Mouse (Mus musculus) liver, embryonic 16.5 days (tissue): Measurements from ENCODE around the gene Gnao1. TPM values are rescaled to one million over a fixed set of nuclear protein-coding genes. Genes with fewer than 3 reads are reported as not detected.

Experiments
- ATAC-seq: fragments of 200-750 bp; cut with Nextera tagmentation; 2 replicates; pipeline ENCODE4 v1.8.0; 2017; ENCODE audit warnings: low read depth, mild to moderate bottlenecking, moderate number of reproducible peaks, moderate library complexity
- H3K27ac ChIP-seq: fragments of 300-500 bp; sonication (generic); 2 replicates; pipeline ENCODE4 v1.5.1; 2014; ENCODE audit warnings: mild to moderate bottlenecking, low read length
- H3K27me3 ChIP-seq: fragments of 300-500 bp; sonication (generic); 2 replicates; pipeline ENCODE4 v1.6.1; 2014; ENCODE audit warnings: low read depth, low read length, mixed read lengths; ENCODE audit not compliant: control insufficient read depth, insufficient read depth
- H3K36me3 ChIP-seq: fragments of 300-500 bp; sonication (generic); 2 replicates; pipeline ENCODE4 v1.6.1; 2014; ENCODE audit warnings: mild to moderate bottlenecking; ENCODE audit not compliant: control insufficient read depth, insufficient read depth
- H3K4me1 ChIP-seq: fragments of 300-500 bp; sonication (generic); 2 replicates; pipeline ENCODE4 v1.6.1; 2014; ENCODE audit warnings: low read depth, low read length, mixed read lengths; ENCODE audit not compliant: control insufficient read depth
- H3K4me2 ChIP-seq: fragments of 300-500 bp; sonication (generic); 2 replicates; pipeline ENCODE4 v1.6.1; 2014; ENCODE audit warnings: low read depth, low read length, mixed read lengths
- H3K4me3 ChIP-seq: fragments of 300-500 bp; sonication (generic); 2 replicates; pipeline ENCODE4 v1.5.1; 2014; ENCODE audit warnings: low read depth, mild to moderate bottlenecking, low read length
- H3K9ac ChIP-seq: fragments of 300-500 bp; sonication (generic); 2 replicates; pipeline ENCODE4 v1.6.1; 2014; ENCODE audit warnings: low read depth, low read length
- H3K9me3 ChIP-seq: fragments of 300-500 bp; sonication (generic); replicated peaks from 2 replicates; pipeline ENCODE4 v1.6.1; 2016; ENCODE audit warnings: low read length; ENCODE audit not compliant: control insufficient read depth
- WGBS: fragments of 180-500 bp; shearing (Covaris S2); extraction: QIAGEN DNeasy Blood & Tissue Kit; methylation state at CpG from one replicate; pipeline ENCODE4 v1.1.7; 2014; ENCODE audit not compliant: insufficient replicate concordance; 5-methylcytosine and 5-hydroxymethylcytosine counted together
- polyA plus RNA-seq: library from polyadenylated mRNA; unstranded; fragments of >200 nt; fragmentation: Nextera tagmentation; extraction: Ambion mirVana; gene quantifications from 2 replicates; pipeline ENCODE4 v1.2.1, GENCODE M21; 2015

Gene Gnao1
- polyA plus RNA-seq, 1 experiment from 2014 or later, result 0.33 TPM

GRCm38 (mm10) chr8:93881381-93881780 lies 71.6 kb downstream of the Gnao1 start:
- Histone ChIP-seq H3K27ac (no peak overlapping the region), H3K9ac (no peak overlapping the region), H3K4me2 (no peak overlapping the region), H3K9me3 (no peaks in the 10 kb centered on the region), H3K4me1 (no peaks in the 10 kb centered on the region), H3K4me3 (no peak overlapping the region), H3K27me3 (no peaks in the 10 kb centered on the region), H3K36me3 (no peaks in the 10 kb centered on the region)
- WGBS, result 70% methylated on average over 6 of the region's 6 CpGs
- ATAC-seq, result no peak

- Histone ChIP-seq H3K36me3 (no peaks in the 10 kb centered on the region), H3K9ac (no peak overlapping the region), H3K9me3 (no peaks in the 10 kb centered on the region), H3K4me1 (no peaks in the 10 kb centered on the region), H3K27ac (no peak overlapping the region), H3K4me3 (no peak overlapping the region), H3K4me2 (no peak overlapping the region), H3K27me3 (no peaks in the 10 kb centered on the region)
- no peak for ATAC-seq
Measured at GRCm38 (mm10) chr8:93883241-93883640, 73.5 kb downstream of the Gnao1 start.

- Histone ChIP-seq H3K4me2 (no peak overlapping the region), H3K4me3 (no peak overlapping the region), H3K27ac (no peak overlapping the region), H3K27me3 (no peaks in the 10 kb centered on the region), H3K9ac (no peak overlapping the region), H3K4me1 (no peaks in the 10 kb centered on the region), H3K36me3 (no peaks in the 10 kb centered on the region), H3K9me3 (no peaks in the 10 kb centered on the region)
- no peak for ATAC-seq
- WGBS, result 57% methylated on average over 4 of the region's 4 CpGs
Measured at GRCm38 (mm10) chr8:93883771-93884170, 74.0 kb downstream of the Gnao1 start.

GRCm38 (mm10) chr8:93884316-93884715 lies 74.5 kb downstream of the Gnao1 start:
- WGBS, result 58% methylated on average over 7 of the region's 7 CpGs
- no peak overlapping the region for H3K9ac ChIP-seq
- H3K27me3 ChIP-seq, result no peaks in the 10 kb centered on the region
- H3K4me3 ChIP-seq, result no peak overlapping the region
- H3K4me2 ChIP-seq, result no peak overlapping the region
- H3K36me3 ChIP-seq, result no peaks in the 10 kb centered on the region
- H3K4me1 ChIP-seq, result no peaks in the 10 kb centered on the region
- ATAC-seq, result no peak
- H3K9me3 ChIP-seq, result no peaks in the 10 kb centered on the region
- H3K27ac ChIP-seq, result no peak overlapping the region

GRCm38 (mm10) chr8:93886181-93886580 lies 76.4 kb downstream of the Gnao1 start:
- H3K9ac ChIP-seq, result no peak overlapping the region
- H3K27ac ChIP-seq, result no peak overlapping the region
- no peaks in the 10 kb centered on the region for H3K27me3 ChIP-seq
- 68% methylated on average over 5 of the region's 5 CpGs for WGBS
- H3K4me3 ChIP-seq, result no peak overlapping the region
- H3K4me2 ChIP-seq, result no peak overlapping the region
- H3K9me3 ChIP-seq, result no peaks in the 10 kb centered on the region
- H3K36me3 ChIP-seq, result no peaks in the 10 kb centered on the region
- no peak for ATAC-seq
- no peaks in the 10 kb centered on the region for H3K4me1 ChIP-seq

GRCm38 (mm10) chr8:93888150-93888676 lies 78.4 kb downstream of the Gnao1 start:
- Histone ChIP-seq H3K4me2 (no peak overlapping the region), H3K9ac (no peak overlapping the region), H3K27me3 (no peaks in the 10 kb centered on the region), H3K4me3 (no peak overlapping the region), H3K9me3 (no peaks in the 10 kb centered on the region), H3K36me3 (no peaks in the 10 kb centered on the region), H3K4me1 (no peaks in the 10 kb centered on the region), H3K27ac (no peak overlapping the region)
- 42% methylated on average over 4 of the region's 4 CpGs for WGBS
- no peak for ATAC-seq

- Histone ChIP-seq H3K27me3 (no peaks in the 10 kb centered on the region), H3K36me3 (no peaks in the 10 kb centered on the region), H3K9ac (no peak overlapping the region), H3K27ac (no peak overlapping the region), H3K4me1 (no peaks in the 10 kb centered on the region), H3K4me2 (no peak overlapping the region), H3K9me3 (no peaks in the 10 kb centered on the region), H3K4me3 (no peak overlapping the region)
- 48% methylated on average over 11 of the region's 11 CpGs for WGBS
- ATAC-seq, result no peak
Measured at GRCm38 (mm10) chr8:93888702-93889480, 79.1 kb downstream of the Gnao1 start.

GRCm38 (mm10) chr8:93893556-93893955 lies 83.8 kb downstream of the Gnao1 start:
- 46% methylated on average over 3 of the region's 3 CpGs for WGBS
- Histone ChIP-seq H3K27me3 (no peaks in the 10 kb centered on the region), H3K9ac (no peak overlapping the region), H3K4me3 (no peak overlapping the region), H3K36me3 (no peaks in the 10 kb centered on the region), H3K4me2 (no peak overlapping the region), H3K9me3 (no peaks in the 10 kb centered on the region), H3K27ac (no peak overlapping the region), H3K4me1 (no peaks in the 10 kb centered on the region)
- ATAC-seq, result no peak

GRCm38 (mm10) chr8:93896841-93897551 lies 87.2 kb downstream of the Gnao1 start:
- Histone ChIP-seq H3K4me2 (no peak overlapping the region), H3K4me1 (peaks cover 6% of the 10 kb centered on the region; the same call in 1 of the 2 replicates), H3K9me3 (no peaks in the 10 kb centered on the region), H3K4me3 (no peak overlapping the region), H3K27me3 (no peaks in the 10 kb centered on the region), H3K36me3 (no peaks in the 10 kb centered on the region), H3K9ac (no peak overlapping the region), H3K27ac (no peak overlapping the region)
- WGBS, result 56% methylated on average over 7 of the region's 7 CpGs
- no peak for ATAC-seq
